Mouse (Mus musculus) adrenal gland (tissue): ENCODE measurements at regions not wholly inside any gene's neighbourhood (a gene's known extent, or its start where the extent isn't known, plus 50 kb on each side); places are given as distances from the start of the nearest gene placed in this dataset.

Experiments used
- intact Hi-C: fragments of 180-260 bp; cut with DNase I; formaldehyde crosslinking; loops from one replicate; pipeline ENCODE4 v1.15.1; 2025

GRCm38 (mm10) chr4:98201102-98201501 lies 182.0 kb downstream of the Tm2d1 start:
- intact Hi-C loops: loop anchor here (10.0 kb wide), 1 partner anchor 636 kb away; no protein-coding TSS in a partner anchor

GRCm38 (mm10) chr4:98200701-98201100 lies 182.4 kb downstream of the Tm2d1 start:
- intact Hi-C loops: loop anchor here (10.0 kb wide), 1 partner anchor 636 kb away; no protein-coding TSS in a partner anchor

- intact Hi-C loops: no loop called here
Observed at GRCm38 (mm10) chr4:98190318-98190717, 192.8 kb downstream of the Tm2d1 start.

GRCm38 (mm10) chr4:98189894-98190293 lies 193.2 kb downstream of the Tm2d1 start:
- intact Hi-C loops: no loop called here

- intact Hi-C loops: no loop called here
Observed at GRCm38 (mm10) chr4:98188944-98189343, 194.2 kb downstream of the Tm2d1 start.

GRCm38 (mm10) chr4:98187038-98187437 lies 196.1 kb downstream of the Tm2d1 start:
- intact Hi-C loops: no loop called here

GRCm38 (mm10) chr4:98182053-98182355 lies 201.1 kb downstream of the Tm2d1 start:
- intact Hi-C loops: no loop called here

- intact Hi-C loops: no loop called here
Observed at GRCm38 (mm10) chr4:98181185-98182052, 201.7 kb downstream of the Tm2d1 start.

- intact Hi-C loops: no loop called here
Observed at GRCm38 (mm10) chr4:98180336-98180735, 202.8 kb downstream of the Tm2d1 start.
